Mouse (Mus musculus): ENCODE results near the gene Mical2.

Gene Mical2

DNA sequence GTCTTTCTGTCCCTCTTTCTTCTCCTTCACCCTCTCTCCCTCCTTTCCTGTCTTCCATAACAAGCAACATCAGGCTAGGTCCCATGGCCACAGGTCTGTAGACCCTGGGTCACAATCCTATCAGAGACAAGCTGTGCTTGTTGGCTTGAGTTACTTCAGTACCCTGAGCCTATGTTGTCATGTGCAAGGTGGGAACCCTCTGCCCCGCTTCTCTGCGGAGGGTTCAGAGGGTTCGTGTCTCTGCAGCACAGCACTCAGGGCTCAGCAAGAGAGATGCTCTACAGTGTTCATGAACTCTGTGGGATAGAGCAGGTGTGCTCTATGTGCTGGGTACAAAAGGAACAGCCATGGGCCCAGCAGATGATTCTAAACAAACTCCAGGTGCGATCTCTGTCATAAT is 16.0 kb upstream of the Mical2 start:
- no peak for DNase-seq

- peak; percentile 27 to 61 for DNase-seq
Observed at GRCm38 (mm10) chr7:112212921-112213721, 12.5 kb upstream of the Mical2 start.

GRCm38 (mm10) chr7:112215871-112216270 is 9.8 kb upstream of the Mical2 start:
- no peak for DNase-seq

- DNase-seq: no peak
Observed at GRCm38 (mm10) chr7:112216720-112217119, 8.9 kb upstream of the Mical2 start.

DNA sequence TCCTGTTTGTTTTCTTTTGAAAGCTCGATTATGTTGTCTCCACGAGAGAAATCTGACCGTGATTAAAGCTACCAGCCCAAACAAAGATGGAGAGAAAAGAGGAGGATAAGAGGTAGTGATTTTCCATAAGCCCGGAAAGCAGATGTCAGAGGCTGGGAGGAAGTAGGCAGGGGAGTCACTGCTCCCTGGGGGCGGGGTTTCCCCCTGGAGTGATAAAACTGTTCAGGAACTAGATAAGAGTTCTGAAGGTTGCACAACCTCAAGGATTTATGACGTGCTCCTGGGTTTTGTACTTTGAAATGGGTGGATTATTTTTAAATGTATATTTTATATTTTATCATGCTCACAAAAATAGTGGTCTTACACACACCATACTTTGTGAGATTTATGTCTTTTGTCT is 8.4 kb upstream of the Mical2 start:
- DNase-seq: peak; percentile 61 to 70

DNA sequence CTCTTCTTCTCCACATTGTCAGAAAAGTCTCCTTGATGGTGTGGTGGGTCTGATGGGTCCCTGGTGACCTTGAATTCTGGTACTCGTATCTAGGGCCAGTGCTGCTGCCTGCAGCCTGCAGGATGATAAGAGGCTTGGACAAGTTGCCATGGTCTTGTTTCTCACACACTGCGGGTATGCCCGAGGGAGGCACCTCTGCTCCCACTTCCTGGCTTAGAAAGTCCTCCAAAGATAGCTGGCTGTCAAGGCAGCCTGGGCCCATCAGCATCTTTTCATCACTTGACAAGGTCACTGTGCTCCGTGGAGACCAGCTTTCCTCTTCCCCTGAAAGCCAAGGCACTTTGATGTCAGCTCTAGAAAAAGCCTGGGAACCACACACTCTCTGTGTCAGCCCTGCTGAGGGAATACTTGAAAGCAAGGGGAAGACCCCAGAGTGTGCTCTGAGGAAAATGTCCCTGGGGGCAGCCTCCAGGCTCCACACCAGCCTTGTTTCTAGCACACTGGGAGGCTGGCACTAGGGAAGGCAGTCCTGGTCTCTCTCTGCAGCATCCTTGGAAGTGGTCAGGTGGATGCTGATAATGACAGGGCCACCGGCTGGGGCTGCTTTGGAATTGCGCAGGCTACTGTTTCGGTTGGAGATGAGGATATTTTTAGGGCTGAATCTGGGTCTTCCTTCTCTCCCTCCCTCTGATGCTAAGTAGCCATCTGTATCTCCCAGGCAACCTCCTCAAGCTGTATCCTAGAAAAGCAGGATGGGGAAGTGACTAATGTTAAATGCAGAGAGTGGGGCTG is 2.7 kb upstream of the Mical2 start:
- DNase-seq: no peak

DNA sequence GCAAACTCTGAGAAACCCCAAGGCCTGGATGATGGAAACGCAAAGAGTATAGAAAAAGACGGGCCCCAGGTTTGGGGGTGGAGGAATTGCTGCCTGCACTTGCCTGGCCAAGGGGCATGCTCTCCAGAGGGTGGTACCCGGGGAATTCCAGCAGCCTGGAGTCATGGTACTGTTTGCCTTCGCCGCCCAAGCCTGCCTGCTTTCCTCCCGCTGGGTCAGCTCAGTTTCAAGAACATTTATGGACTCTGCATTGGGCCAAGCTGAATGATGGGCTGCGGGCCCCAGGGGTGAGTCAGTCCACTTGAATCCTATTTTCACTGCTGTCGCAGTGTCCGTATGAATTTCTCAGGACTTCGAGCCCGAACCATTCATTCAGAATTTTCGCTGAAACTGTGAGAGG is 802 bp upstream of the Mical2 start:
- DNase-seq: no peak

DNA sequence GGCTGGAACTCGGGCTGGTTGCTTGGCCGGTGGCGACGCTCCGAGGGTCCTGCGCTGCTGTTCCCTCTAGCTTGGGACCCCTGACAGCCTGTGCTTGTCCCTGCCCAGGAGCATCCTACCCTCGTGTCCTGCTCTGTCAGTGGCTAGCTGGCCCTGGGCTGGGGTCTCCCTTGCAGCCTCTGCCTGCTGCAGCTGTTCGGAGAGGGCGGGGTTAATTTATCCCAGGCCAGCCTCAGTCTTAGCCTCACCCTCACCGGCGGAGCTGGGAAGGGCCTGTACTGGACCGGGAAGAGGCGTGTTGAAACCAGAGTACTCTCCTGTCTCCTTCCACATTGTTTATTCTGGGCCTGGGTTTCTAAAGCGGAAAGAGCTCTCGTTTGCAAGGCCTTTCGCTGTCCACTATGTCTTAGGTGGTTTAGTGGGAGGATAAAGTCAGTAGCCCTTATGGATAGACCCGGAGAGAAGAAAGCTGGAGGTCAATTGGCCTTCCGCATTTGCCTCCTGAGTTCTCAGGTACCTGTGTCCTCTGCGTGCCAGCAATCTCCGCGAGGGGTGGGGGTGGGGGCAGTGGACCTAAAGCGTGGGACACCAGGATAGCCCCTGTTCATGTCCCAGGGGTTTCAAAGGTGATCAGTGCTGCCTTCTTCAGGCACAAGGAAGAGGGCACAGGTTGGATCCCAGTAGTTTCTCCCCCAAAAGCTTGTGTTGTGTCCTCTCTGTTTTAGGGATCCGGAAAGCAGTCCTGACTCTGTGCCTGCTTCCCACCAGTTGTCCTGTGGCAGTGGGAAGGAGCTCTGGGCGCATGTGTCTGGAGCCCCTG is 1.0 kb downstream of the Mical2 start:
- DNase-seq: peak; percentile 46 to 59

DNA sequence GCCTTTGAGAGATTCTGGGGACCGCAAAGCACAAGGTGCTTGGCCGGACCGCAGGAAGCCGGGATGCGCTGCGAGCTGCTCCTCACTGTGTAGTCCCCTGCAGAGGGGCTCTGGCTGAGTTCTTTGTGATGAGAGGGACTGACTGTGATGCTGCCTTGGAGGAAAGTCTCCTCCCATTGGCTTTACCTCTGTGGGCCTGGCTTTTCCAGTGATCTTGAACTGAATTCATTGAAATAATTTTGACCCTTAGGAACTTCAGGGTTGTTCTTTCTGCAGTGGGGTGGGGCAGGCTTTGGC is 1.6 kb downstream of the Mical2 start:
- no peak for DNase-seq

DNA sequence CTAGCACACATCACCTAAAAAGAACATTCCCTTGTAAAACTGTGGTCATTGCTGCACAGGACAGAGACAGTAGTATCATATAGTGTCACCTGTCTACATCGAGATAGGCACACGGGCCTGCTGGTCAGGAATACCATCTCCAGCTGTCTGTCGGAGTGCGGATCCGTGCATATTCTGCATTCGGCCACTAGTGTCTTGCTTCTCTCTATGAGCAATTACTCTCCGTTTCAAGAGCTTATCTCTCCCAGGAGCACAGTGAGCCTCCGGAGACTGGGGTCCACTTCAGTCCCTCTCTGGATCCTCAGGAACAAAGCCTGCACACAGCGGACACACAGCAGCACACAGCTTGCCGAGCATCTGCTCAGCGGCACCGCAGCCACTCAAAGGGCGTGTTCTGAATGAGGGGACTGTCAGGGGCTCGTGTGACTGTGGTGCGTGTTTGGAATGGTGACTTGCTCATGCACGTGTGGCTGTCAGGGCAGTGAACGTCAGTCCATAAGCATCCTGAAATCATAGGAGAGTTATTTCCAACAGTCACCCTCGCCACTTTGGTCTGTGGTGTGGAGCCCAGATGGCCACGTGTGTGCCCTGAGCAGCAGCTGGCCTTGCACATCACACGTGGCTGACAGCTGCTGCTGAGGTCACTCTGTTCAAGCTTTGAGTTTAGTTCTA is 3.3 kb downstream of the Mical2 start:
- DNase-seq: no peak

DNA sequence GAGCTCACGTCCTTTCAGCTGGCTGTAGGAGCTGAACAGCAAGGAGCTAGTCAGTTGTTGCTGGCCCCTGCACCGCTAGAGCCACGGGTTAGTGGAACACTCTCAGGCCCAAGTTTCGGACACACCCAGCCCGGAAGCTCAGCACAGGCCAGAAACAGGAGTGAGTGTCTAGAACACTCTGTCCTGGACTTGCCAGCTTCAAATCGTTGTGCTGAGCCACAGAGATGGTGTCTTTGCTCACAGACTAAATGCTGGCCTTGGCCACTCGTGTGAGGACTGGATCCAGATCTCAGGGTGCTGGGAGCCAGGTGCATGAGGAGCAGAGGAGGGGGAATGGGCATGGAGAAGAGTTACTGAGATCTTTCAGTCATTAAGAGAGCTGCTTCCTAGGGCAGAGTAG is 6.1 kb downstream of the Mical2 start:
- DNase-seq: no peak

GRCm38 (mm10) chr7:112233345-112234005 is 7.8 kb downstream of the Mical2 start:
- DNase-seq: no peak

GRCm38 (mm10) chr7:112234410-112234809 is 8.8 kb downstream of the Mical2 start:
- DNase-seq: no peak

DNA sequence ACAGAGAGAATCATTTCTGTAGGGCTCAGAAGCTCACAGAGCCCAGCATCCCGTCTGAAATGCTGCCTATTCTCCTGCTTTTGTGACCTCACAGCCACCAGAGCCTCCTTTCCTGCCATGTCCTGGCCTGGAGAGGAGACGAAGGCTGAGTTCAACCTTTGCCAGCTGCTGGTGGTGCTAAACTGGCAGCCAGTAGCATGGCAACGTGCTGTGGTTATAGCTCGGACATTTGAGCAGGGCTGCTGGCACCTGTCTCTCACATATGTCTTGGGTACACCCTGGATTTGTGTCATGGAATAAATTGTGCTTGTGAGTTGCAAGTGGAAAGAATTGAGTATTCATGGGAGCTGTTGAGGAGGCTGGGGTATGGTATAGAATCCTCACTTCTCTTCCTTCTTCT is 9.8 kb downstream of the Mical2 start:
- no peak for DNase-seq

DNA sequence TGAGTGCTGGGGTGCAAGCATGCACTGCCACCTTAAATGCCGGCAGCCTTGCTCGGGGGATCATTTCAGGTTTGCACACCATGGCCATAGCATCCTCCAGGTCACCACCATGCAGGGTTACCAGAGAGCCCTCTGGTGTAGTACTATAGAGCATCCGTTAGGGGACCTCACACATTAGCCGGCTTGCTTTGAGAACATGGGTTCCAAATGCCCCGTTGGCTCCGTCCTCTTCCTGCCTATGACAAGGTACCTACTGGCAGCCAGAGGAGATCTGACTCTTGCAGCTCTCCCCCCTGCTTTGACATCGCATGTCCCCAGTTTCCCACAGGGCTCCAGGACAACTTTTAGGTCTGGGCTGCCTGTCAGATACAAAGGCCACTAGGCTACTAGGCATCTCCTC is 11.6 kb downstream of the Mical2 start:
- no peak for DNase-seq

GRCm38 (mm10) chr7:112237868-112238267 is 12.2 kb downstream of the Mical2 start:
- DNase-seq: peak; percentile 36 to 41

DNA sequence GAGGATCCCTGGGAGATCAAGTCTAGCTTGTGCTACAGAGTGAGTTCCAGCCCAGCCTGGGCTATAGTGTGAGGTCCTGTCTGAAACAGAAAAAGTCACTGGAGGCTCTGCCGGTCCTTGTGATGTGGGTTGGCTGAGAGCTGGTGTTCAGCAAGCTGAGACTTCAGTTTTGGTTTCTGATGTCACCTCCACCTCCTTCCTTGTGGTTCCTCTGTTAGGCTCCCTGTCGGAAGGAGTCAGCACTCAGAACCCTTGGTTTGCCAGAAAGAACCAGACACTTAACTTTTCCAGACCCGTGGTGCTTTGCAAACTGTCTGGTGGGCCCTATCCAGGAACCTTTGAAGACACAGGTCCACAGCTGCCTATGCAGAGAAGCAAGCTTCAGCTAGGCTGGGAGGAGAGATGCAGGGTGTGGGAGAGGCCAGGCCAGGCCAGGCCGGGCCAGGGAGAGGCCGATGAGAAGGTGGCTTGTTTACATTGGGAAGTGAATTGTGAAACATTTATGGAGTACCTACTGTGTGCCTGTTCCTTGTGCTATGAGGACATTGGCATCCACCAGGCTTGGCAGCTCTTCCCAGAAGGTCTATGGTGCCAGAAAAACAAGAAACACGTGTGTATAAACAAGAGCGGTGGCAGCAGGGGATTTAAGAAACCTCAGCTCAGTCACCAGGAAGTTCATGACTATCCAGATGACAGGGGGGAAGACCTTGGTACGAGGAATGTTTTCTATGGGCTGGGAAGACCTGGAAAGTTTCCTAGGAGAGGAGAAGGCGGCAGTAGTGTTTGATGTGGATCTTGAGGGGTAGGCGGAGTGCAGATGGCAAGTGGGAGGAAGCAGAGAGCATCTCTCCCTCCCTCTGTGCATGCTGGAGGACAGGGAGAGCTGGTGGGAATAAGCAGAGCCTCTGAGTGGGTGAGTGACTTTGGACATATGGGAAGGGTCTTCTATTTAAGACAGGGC is 13.4 kb downstream of the Mical2 start:
- DNase-seq: peak in 1 of 2 experiments; percentile 28

GRCm38 (mm10) chr7:112240748-112241147 is 15.1 kb downstream of the Mical2 start:
- DNase-seq: no peak

GRCm38 (mm10) chr7:112241211-112241944 is 15.7 kb downstream of the Mical2 start:
- DNase-seq: no peak

DNA sequence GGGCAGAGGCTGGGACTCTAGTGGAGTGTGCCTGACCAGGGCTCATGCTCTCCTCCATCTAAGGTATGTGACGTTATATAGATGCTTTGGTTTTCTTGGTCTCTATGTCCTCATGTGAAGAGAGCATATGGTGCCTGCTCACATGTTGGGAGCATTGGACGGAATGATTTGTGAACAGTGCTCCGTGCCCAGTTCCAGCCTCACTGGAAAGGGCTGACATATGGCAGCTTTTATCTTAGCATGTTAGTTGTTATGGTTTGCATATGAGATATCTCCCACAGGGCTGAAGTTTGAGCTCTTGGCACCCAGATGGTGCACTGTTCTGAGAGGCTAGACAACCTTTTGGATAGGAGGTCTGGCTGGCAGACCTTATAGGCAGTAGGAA is 16.3 kb downstream of the Mical2 start:
- DNase-seq: no peak

Measured in kidney, postnatal 4 days (tissue).